Mouse (Mus musculus) embryonic fibroblast, embryonic 13.5 days (primary cell): ENCODE results near the gene H2afy. TPM values are rescaled to one million over a fixed set of nuclear protein-coding genes. Genes with fewer than 3 reads are reported as not detected.
"Not testable (repeated sequence)": the region's sequence is repeated elsewhere in the genome, so short reads cannot be mapped to it uniquely, and the experiment has no call there.

ENCODE experiments used
- H3K27ac ChIP-seq: 2 replicates; pipeline ENCODE4 v1.5.1; 2012; ENCODE audit warnings: low read length, control low read depth, inconsistent platforms; ENCODE audit not compliant: insufficient read depth
- H3K4me1 ChIP-seq: 2 replicates; pipeline ENCODE4 v1.6.1; 2011; ENCODE audit warnings: low read length; ENCODE audit not compliant: control insufficient read depth, insufficient read depth
- H3K4me3 ChIP-seq: 2 replicates; pipeline ENCODE4 v1.5.1; 2011; ENCODE audit warnings: mild to moderate bottlenecking, control low read depth, low read length; ENCODE audit not compliant: insufficient read depth
- CTCF ChIP-seq: IDR thresholded peaks from 2 replicates; pipeline ENCODE4 v1.5.1; 2011; ENCODE audit warnings: mild to moderate bottlenecking, control low read depth, low read length, moderate library complexity, borderline replicate concordance; ENCODE audit not compliant: insufficient read depth
- POLR2A ChIP-seq: IDR thresholded peaks from 2 replicates; pipeline ENCODE4 v1.6.1; 2011; ENCODE audit warnings: low read depth, mild to moderate bottlenecking, control low read depth, low read length, moderate library complexity
- polyA plus RNA-seq: library from polyadenylated mRNA; stranded (reverse); fragments of >200 nt; gene quantifications from 2 replicates; pipeline ENCODE4 v1.2.4, GENCODE M21; 2011; ENCODE audit warnings: low read depth; ENCODE audit not compliant: missing spikeins, insufficient read length

The H2afy gene
- polyA plus RNA-seq, 1 experiment, result 88.5 TPM

GRCm38 (mm10) chr13:56054089-56054488, 82.1 kb downstream of the H2afy start:
- H3K4me1 ChIP-seq, result 0 out of 2 replicates have a peak, but pooled peaks cover 2% of the 10 kb centered on the region
- no peak overlapping the region for H3K27ac ChIP-seq
- H3K4me3 ChIP-seq, result no peak overlapping the region
- TF ChIP-seq POLR2A (no peak), CTCF (no peak)

GRCm38 (mm10) chr13:56052781-56053180, 83.4 kb downstream of the H2afy start:
- TF ChIP-seq POLR2A (no peak), CTCF (no peak)
- Histone ChIP-seq H3K27ac (no peak overlapping the region), H3K4me3 (no peak overlapping the region), H3K4me1 (0 out of 2 replicates have a peak, but pooled peaks cover 2% of the 10 kb centered on the region)

- 0 out of 2 replicates have a peak, but pooled peaks cover 2% of the 10 kb centered on the region for H3K4me1 ChIP-seq
- H3K4me3 ChIP-seq, result no peak overlapping the region
- TF ChIP-seq POLR2A (no peak), CTCF (no peak)
- no peak overlapping the region for H3K27ac ChIP-seq
Observed at GRCm38 (mm10) chr13:56050246-56050645, 85.9 kb downstream of the H2afy start.

GRCm38 (mm10) chr13:56042221-56042620, 93.9 kb downstream of the H2afy start:
- H3K4me1 ChIP-seq, result no peaks in the 10 kb centered on the region
- no peak for TF ChIP-seq POLR2A
- TF ChIP-seq CTCF, result no peak
- H3K27ac ChIP-seq, result no peak overlapping the region
- no peak overlapping the region for H3K4me3 ChIP-seq

- Histone ChIP-seq H3K4me3 (no peak overlapping the region), H3K4me1 (no peaks in the 10 kb centered on the region), H3K27ac (no peak overlapping the region)
- no peak for TF ChIP-seq POLR2A
- TF ChIP-seq CTCF, result no peak
Observed at GRCm38 (mm10) chr13:56040621-56041020, 95.5 kb downstream of the H2afy start.

- TF ChIP-seq POLR2A (no peak), CTCF (no peak)
- no peaks in the 10 kb centered on the region for H3K4me1 ChIP-seq
- no peak overlapping the region for H3K4me3 ChIP-seq
- no peak overlapping the region for H3K27ac ChIP-seq
Observed at GRCm38 (mm10) chr13:56039610-56040371, 96.4 kb downstream of the H2afy start.

GRCm38 (mm10) chr13:56029006-56029405, 107.2 kb downstream of the H2afy start:
- TF ChIP-seq CTCF (no peak), POLR2A (no peak)
- Histone ChIP-seq H3K4me1 (no peaks in the 10 kb centered on the region), H3K4me3 (no peak overlapping the region), H3K27ac (no peak overlapping the region)

GRCm38 (mm10) chr13:56027996-56028395, 108.2 kb downstream of the H2afy start:
- not testable (repeated sequence) for H3K4me3 ChIP-seq, H3K4me1 ChIP-seq, H3K27ac ChIP-seq

- Histone ChIP-seq H3K4me1 (no peaks in the 10 kb centered on the region), H3K27ac (no peak overlapping the region), H3K4me3 (no peak overlapping the region)
- no peak for TF ChIP-seq POLR2A
- no peak for TF ChIP-seq CTCF
Observed at GRCm38 (mm10) chr13:56026623-56027022, 109.5 kb downstream of the H2afy start.

GRCm38 (mm10) chr13:56026026-56026425, 110.1 kb downstream of the H2afy start:
- Histone ChIP-seq H3K4me3 (no peak overlapping the region), H3K27ac (no peak overlapping the region), H3K4me1 (peaks cover 4% of the 10 kb centered on the region; the same call in 1 of the 2 replicates)
- TF ChIP-seq CTCF (no peak), POLR2A (no peak)
